Mouse (Mus musculus): ENCODE measurements around the gene Zbtb38.

Gene Zbtb38

DNA sequence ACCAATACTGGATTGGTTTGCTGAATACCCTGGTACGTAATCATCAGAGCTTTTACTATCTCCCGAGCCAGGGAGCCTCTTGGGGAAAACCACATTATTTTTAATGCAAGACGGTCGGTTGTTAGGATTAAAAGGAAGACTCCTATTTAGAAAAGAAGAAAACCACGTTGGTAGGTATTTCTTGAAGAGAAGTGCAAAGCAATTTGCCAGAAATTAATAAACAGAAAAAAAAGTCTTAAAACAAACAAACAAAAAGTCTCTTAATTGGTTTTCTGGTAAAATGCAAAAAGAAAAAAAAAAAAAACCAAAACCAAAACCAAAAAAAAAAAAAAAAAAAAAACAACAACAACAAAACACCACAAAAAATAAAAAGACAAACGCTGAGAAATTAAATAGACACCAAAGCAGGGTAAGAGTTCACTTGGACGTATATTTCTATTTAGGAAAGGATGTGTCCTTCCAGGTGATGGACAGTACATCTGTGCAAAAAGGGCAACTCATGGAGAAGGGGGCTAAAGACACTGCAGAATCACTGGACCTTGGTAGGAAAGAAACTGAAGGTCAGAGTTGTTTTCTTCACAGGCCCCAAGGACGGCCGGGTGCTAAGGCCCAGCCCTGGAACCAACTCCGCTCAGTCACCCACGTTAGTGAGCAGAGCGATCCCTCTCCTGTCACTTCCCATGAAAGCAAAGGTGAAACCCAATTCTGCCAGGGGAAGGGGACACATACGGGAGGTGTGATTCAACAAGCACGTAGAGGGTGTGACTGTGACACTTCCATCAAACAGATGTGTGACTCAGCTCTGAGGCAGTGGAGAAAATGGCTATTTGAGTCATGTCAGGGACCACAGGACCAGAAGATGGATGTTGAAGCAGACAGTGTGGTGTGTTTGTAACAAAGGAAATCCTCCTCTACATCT lies 38.9 kb downstream of the Zbtb38 start:
- DNase-seq (ENCODE audit: low read depth), result no peak

DNA sequence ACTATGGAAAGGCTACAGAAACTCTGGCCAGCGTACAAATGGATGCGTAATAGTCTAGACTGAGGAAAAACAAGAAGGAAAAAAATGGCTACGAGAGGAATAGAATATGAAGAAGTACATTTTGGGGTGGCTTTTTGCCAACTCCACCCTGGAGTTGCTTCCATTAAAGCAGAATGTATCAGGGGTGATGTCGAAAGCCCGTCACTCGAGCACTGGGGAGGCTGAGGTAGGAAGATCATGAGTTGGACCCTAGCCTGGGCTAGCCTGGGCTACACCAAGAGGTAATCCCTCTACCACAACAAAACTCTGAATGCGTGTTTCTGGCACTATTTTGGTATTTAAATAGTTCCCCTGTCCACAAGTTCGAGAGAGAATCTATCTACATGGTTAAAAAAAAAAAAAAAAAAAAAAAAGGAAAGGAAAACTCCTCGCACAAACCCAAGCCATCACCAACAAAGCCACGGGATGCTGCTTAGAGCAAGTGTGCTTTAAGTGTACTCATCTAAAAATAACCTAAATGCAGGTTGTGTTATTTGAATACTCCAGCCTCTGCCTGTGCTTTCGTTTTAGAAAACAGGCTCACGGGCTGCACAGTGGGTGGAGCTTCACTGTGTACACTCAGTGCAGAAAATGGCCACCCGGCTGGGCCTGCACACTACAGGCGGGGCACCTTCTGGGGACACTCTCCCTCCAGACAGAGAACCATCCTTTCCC lies 39.7 kb downstream of the Zbtb38 start:
- DNase-seq (ENCODE audit: low read depth), result no peak

- DNase-seq (ENCODE audit: low read depth), result no peak
Measured at GRCm38 (mm10) chr9:96712045-96712444, 40.6 kb downstream of the Zbtb38 start.

GRCm38 (mm10) chr9:96710241-96710946 lies 42.2 kb downstream of the Zbtb38 start:
- no peak for DNase-seq (ENCODE audit: low read depth)

- no peak for DNase-seq (ENCODE audit: low read depth)
Measured at GRCm38 (mm10) chr9:96708905-96709304, 43.7 kb downstream of the Zbtb38 start.

GRCm38 (mm10) chr9:96707964-96708363 lies 44.7 kb downstream of the Zbtb38 start:
- DNase-seq (ENCODE audit: low read depth), result no peak

DNA sequence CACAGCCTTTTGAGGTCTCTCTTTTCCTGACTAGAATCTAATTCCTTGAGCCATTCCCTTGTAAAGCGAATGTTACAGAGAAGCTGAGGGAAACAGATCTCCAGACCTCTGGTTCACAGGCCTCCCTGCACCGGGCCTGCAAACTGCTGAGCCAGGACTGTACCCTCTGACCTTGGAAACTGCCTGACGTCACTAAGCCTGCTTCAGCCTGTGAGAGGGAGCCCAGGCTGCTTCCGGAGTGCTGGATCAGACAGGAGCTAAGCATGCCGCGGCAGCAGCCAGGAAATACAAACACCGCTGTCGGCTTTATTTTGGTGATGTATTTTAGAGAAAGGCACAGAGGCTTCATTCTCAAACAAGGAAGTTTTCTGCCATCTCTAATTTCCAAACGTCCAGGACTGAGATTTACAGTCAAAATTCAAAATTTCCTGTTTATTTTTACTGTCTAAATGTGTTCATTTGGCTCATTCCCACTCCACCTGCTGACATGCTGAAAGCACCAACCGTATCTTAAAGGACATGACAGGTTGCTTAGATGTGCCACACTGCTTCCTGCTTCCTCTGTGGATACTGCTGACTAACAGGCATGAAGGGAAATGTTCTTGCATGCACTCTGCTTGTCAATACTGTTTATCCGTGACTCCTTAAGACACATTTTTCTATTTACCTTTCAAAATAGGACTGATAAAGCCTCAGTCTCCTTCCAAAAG lies 46.9 kb downstream of the Zbtb38 start:
- no peak for DNase-seq (ENCODE audit: low read depth)

DNA sequence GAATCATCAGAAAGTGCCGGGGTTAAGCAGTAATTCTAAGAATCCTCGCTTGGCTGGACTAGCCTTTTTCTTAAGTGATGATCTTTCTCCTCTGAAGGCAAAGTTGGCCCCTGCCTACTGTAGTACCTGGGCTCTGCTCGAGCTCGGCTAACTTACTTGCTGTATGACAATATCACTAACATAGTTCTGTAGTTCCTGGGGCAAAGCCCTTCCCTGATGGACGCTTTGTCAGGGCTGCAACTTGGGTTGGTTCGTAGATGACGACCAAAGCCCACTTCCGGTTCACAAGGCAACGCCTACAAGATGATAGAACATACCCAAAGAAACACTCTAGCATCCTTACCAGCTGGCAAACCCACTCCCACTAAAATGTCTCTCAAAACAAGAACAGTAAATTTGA lies 47.7 kb downstream of the Zbtb38 start:
- no peak for DNase-seq (ENCODE audit: low read depth)

GRCm38 (mm10) chr9:96701891-96702290 lies 50.7 kb downstream of the Zbtb38 start:
- no peak for DNase-seq (ENCODE audit: low read depth)

DNA sequence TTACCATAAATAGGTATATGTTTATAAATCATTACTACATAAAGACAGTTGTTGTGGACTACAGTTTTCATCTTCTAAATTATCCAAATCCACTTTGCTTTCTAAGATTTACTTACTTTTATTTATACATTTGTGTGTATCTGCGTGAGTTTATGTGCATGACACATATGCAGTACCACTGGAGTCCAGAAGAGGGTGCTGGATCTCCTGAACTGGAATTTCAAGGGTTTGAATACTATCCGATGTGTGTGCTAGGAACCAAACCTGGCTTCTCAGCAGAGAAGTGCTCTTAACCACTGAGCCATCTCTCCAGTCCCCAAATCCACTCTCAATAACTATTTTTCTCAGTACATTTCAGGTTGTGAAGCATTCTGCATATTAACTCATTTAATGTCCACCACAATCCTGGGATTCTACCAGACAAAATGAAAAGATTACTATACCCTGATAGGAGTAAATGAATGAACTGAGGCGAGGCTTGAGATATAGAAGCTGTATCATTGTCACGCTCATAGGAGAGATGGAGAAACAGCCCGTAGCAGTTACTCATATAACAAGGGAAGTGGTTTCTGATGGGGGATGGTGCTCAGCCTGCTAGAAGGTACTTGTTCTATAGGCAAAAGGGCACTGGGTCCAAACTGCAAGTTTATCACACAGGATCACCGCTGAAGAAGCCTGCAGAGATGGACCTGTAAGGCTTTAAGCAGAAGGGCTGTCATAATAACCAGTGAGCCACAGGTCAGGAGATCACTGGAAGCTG lies 53.2 kb downstream of the Zbtb38 start:
- no peak for DNase-seq (ENCODE audit: low read depth)

DNA sequence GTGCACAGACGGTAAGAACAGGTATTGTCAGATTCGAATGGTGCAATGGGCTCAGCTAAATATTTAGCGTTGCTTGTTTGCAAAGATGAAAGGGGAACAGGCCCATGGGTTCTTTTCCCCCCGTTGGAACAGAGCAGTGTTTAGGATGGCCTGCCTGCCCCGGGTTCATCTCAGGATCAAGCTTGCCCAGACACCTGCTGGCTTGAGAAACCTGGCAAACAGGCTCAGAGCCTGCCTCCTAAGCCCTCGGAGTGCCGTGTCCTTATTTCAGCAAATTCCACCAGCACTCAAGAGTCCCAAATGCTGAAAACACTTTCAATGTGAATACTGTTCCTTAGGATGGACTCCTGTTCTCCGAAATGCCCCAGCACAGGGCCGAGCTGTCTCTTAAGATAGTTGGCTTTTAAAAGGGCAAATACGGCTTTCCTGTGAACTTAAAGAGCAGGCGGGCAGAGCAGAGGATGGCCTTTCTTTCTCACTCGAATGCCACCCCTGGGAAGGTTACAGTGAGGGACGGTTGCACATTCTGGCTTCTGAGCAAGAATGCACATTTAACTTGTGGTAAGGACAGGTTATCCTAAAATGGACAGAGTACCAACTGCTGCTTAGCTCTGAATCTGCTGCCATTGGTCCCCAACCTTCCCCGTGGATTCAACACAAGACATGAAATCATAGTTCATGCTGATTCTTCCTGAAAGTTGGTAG lies 55.7 kb downstream of the Zbtb38 start:
- DNase-seq (ENCODE audit: low read depth), result no peak

GRCm38 (mm10) chr9:96696141-96696561 lies 56.5 kb downstream of the Zbtb38 start:
- no peak for DNase-seq (ENCODE audit: low read depth)

DNA sequence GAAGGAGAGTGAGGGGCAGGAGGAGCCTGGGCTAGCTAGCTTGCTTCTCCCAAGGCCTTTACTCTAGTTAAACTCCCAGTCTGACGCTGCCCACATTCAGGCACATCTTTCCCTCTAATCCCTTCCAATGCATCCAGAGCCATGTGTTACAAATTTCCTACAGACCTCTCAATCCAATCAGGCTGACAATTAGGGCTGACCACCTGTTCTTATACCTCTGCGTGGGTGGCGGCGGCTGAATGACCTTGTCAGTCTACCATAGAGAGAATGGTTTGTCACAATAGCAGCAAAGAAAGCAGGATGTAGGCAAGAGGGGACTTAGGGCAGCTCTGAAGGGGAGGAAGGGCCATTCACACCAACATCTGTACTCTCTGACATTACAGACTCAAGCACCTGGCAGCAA lies 62.2 kb downstream of the Zbtb38 start:
- no peak for DNase-seq (ENCODE audit: low read depth)

- DNase-seq (ENCODE audit: low read depth), result no peak
Measured at GRCm38 (mm10) chr9:96689076-96689475, 63.6 kb downstream of the Zbtb38 start.

- no peak for DNase-seq (ENCODE audit: low read depth)
Measured at GRCm38 (mm10) chr9:96688194-96688875, 64.3 kb downstream of the Zbtb38 start.

GRCm38 (mm10) chr9:96687591-96688186 lies 64.9 kb downstream of the Zbtb38 start:
- no peak for DNase-seq (ENCODE audit: low read depth)

DNA sequence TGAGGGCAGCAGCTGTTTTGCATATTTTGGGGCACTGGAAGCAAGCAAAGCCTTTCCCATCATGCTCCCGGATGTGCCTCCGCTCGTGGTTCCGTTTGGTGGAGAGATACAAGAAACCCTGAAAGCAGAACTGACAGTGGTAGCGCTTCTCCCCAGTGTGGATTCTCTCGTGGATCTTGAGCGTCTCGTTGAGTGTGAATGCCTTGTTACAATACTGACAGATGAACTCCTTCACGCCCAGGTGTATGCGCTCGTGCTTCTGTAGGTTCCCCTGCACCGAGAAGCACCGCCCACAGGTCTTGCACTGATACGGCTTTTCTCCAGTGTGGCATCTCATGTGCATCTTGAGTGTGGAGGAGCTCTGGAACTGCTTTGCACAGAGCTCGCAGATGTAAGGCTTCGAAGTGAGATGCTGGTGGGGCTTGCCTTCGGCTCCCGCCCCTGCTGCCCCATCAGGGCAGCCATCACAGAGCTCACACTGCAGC lies 67.0 kb downstream of the Zbtb38 start:
- DNase-seq (ENCODE audit: low read depth), result no peak

DNA sequence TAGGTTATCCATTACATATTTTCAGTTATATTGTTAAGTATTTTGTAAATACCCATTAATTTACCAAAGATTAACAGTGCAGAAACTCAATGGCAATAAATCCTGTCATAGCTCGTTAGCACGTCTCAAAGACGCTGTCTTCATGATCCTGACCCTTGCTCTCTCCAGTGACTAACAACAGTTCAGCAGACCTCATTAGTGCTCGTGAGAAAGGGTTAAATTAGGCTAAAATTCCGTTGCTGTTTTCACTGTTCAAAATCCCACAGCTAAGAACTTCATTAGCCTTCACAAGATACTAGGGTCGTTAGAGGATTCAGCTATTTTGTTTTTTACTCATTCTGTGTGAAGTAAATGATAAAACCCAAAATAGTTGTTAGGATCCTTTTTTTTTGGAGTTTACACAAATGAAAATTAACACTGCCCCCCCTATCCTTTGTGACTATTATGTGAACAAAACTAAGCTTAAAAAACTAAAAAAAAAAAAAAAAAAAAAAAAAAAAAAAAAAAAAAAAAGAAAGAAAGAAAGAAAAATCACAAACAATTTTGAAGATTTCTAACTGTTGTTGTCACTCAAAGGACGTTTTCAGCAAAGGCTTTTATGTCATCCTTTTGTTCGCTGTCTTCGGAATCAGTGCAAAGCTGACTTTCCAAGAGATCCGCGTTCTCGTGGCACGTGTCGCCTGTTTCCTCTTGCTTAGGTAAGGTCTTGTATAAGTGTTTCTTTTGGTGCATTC lies 67.6 kb downstream of the Zbtb38 start:
- DNase-seq (ENCODE audit: low read depth), result no peak
